Mouse (Mus musculus): ENCODE data around the gene Lamtor1. TPM values are rescaled to one million over a fixed set of nuclear protein-coding genes. Genes with fewer than 3 reads are reported as not detected.

Lamtor1 gene
- polyA plus RNA-seq, 1 experiment from 2014 or later = 137 TPM

DNA sequence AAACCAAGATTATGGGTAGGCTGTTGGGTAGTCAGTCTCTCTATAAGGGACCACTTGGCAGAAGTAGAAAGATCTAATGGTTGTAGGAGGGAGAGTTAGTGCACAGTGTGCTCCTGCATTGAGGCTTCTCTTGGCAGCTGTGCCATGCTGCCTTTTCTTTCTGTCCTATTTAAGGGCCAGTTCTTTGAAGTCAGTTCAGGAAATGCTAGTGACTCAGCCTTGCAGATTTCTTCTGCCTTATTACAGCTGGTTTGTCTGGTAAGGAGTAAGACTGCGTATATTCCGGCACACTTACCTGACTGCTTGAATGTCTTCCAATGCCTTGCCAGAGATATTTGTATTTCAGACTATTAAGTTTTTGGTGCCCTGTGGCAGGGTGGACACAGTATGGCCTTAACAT lies 48.5 kb downstream of the Lamtor1 start:
- H3K9ac ChIP-seq (ENCODE audit: low read depth, low read length) = no peak overlapping the region
- no peak overlapping the region for H3K27ac ChIP-seq (ENCODE audit: low read depth, low read length)
- no peaks in the 10 kb centered on the region for H3K27me3 ChIP-seq (ENCODE audit: control insufficient read depth, insufficient read depth, low read length)
- H3K9me3 ChIP-seq (replicated peaks; ENCODE audit: control insufficient read depth, low read length) = no peaks in the 10 kb centered on the region
- no peak for ATAC-seq (replicated peaks; ENCODE audit: insufficient number of reproducible peaks, low FRiP score, low TSS enrichment)
- no peaks in the 10 kb centered on the region for H3K4me1 ChIP-seq (ENCODE audit: control insufficient read depth, insufficient read depth, low read length)
- WGBS (ENCODE audit: insufficient replicate concordance) = 95% methylated on average over 2 of the region's 2 CpGs
- H3K4me2 ChIP-seq = no peak overlapping the region
- H3K4me3 ChIP-seq (ENCODE audit: low read depth, low read length) = no peak overlapping the region
- H3K36me3 ChIP-seq (ENCODE audit: control insufficient read depth, insufficient read depth, low read length) = no peaks in the 10 kb centered on the region

GRCm38 (mm10) chr7:101955276-101955675 lies 49.6 kb downstream of the Lamtor1 start:
- Histone ChIP-seq H3K4me1 (ENCODE audit: control insufficient read depth, insufficient read depth, low read length) (0 out of 2 replicates have a peak, but pooled peaks cover 4% of the 10 kb centered on the region), H3K27ac (ENCODE audit: low read depth, low read length) (no peak overlapping the region), H3K4me2 (no peak overlapping the region), H3K9me3 (replicated peaks; ENCODE audit: control insufficient read depth, low read length) (no peaks in the 10 kb centered on the region), H3K4me3 (ENCODE audit: low read depth, low read length) (no peak overlapping the region), H3K36me3 (ENCODE audit: control insufficient read depth, insufficient read depth, low read length) (no peaks in the 10 kb centered on the region), H3K9ac (ENCODE audit: low read depth, low read length) (no peak overlapping the region), H3K27me3 (ENCODE audit: control insufficient read depth, insufficient read depth, low read length) (no peaks in the 10 kb centered on the region)
- no peak for ATAC-seq (replicated peaks; ENCODE audit: insufficient number of reproducible peaks, low FRiP score, low TSS enrichment)
- 76% methylated on average over 2 of the region's 2 CpGs for WGBS (ENCODE audit: insufficient replicate concordance)

GRCm38 (mm10) chr7:101955862-101956261 lies 50.2 kb downstream of the Lamtor1 start:
- 55% methylated on average over 4 of the region's 4 CpGs for WGBS (ENCODE audit: insufficient replicate concordance)
- Histone ChIP-seq H3K36me3 (ENCODE audit: control insufficient read depth, insufficient read depth, low read length) (no peaks in the 10 kb centered on the region), H3K27me3 (ENCODE audit: control insufficient read depth, insufficient read depth, low read length) (no peaks in the 10 kb centered on the region), H3K4me2 (no peak overlapping the region), H3K27ac (ENCODE audit: low read depth, low read length) (no peak overlapping the region), H3K4me1 (ENCODE audit: control insufficient read depth, insufficient read depth, low read length) (0 out of 2 replicates have a peak, but pooled peaks cover 4% of the 10 kb centered on the region), H3K9ac (ENCODE audit: low read depth, low read length) (no peak overlapping the region), H3K9me3 (replicated peaks; ENCODE audit: control insufficient read depth, low read length) (no peaks in the 10 kb centered on the region), H3K4me3 (ENCODE audit: low read depth, low read length) (no peak overlapping the region)
- ATAC-seq (replicated peaks; ENCODE audit: insufficient number of reproducible peaks, low FRiP score, low TSS enrichment) = no peak

DNA sequence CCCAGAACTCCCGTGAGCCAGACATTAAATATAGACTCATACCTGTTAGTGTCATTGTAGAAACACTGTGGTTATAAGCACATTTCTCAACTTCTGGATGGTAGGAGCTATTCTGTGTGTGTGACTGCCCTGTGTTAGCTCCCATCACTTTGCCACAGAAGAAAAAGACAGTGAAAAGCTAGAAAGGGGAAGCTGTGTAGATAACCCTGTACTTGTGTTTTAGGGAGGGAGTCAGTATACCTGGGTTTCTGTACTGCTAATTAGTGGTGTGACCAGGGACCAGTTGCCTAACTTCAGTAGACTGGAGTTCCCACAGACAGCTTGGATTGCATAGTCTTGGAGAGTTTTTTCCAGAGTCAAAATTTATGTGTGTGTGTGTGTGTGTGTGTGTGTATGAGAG lies 50.8 kb downstream of the Lamtor1 start:
- no peaks in the 10 kb centered on the region for H3K27me3 ChIP-seq (ENCODE audit: control insufficient read depth, insufficient read depth, low read length)
- no peak for ATAC-seq (replicated peaks; ENCODE audit: insufficient number of reproducible peaks, low FRiP score, low TSS enrichment)
- H3K4me3 ChIP-seq (ENCODE audit: low read depth, low read length) = no peak overlapping the region
- H3K27ac ChIP-seq (ENCODE audit: low read depth, low read length) = no peak overlapping the region
- H3K4me1 ChIP-seq (ENCODE audit: control insufficient read depth, insufficient read depth, low read length) = 0 out of 2 replicates have a peak, but pooled peaks cover 4% of the 10 kb centered on the region
- H3K9me3 ChIP-seq (replicated peaks; ENCODE audit: control insufficient read depth, low read length) = no peaks in the 10 kb centered on the region
- WGBS (ENCODE audit: insufficient replicate concordance) = 81% methylated on average over 1 of the region's 1 CpGs
- H3K36me3 ChIP-seq (ENCODE audit: control insufficient read depth, insufficient read depth, low read length) = no peaks in the 10 kb centered on the region
- H3K4me2 ChIP-seq = no peak overlapping the region
- no peak overlapping the region for H3K9ac ChIP-seq (ENCODE audit: low read depth, low read length)

GRCm38 (mm10) chr7:101956911-101957310 lies 51.2 kb downstream of the Lamtor1 start:
- no peak overlapping the region for H3K4me2 ChIP-seq
- no peaks in the 10 kb centered on the region for H3K36me3 ChIP-seq (ENCODE audit: control insufficient read depth, insufficient read depth, low read length)
- H3K4me1 ChIP-seq (ENCODE audit: control insufficient read depth, insufficient read depth, low read length) = 0 out of 2 replicates have a peak, but pooled peaks cover 4% of the 10 kb centered on the region
- no peaks in the 10 kb centered on the region for H3K27me3 ChIP-seq (ENCODE audit: control insufficient read depth, insufficient read depth, low read length)
- ATAC-seq (replicated peaks; ENCODE audit: insufficient number of reproducible peaks, low FRiP score, low TSS enrichment) = no peak
- H3K9ac ChIP-seq (ENCODE audit: low read depth, low read length) = no peak overlapping the region
- 86% methylated on average over 5 of the region's 5 CpGs for WGBS (ENCODE audit: insufficient replicate concordance)
- H3K9me3 ChIP-seq (replicated peaks; ENCODE audit: control insufficient read depth, low read length) = no peaks in the 10 kb centered on the region
- H3K27ac ChIP-seq (ENCODE audit: low read depth, low read length) = no peak overlapping the region
- no peak overlapping the region for H3K4me3 ChIP-seq (ENCODE audit: low read depth, low read length)

GRCm38 (mm10) chr7:101962829-101963228 lies 57.1 kb downstream of the Lamtor1 start:
- no peak overlapping the region for H3K4me2 ChIP-seq
- H3K4me1 ChIP-seq (ENCODE audit: control insufficient read depth, insufficient read depth, low read length) = 0 out of 2 replicates have a peak, but pooled peaks cover 6% of the 10 kb centered on the region
- H3K9ac ChIP-seq (ENCODE audit: low read depth, low read length) = no peak overlapping the region
- ATAC-seq (replicated peaks; ENCODE audit: insufficient number of reproducible peaks, low FRiP score, low TSS enrichment) = no peak
- WGBS (ENCODE audit: insufficient replicate concordance) = 90% methylated on average over 2 of the region's 2 CpGs
- H3K27ac ChIP-seq (ENCODE audit: low read depth, low read length) = no peak overlapping the region
- no peaks in the 10 kb centered on the region for H3K36me3 ChIP-seq (ENCODE audit: control insufficient read depth, insufficient read depth, low read length)
- H3K9me3 ChIP-seq (replicated peaks; ENCODE audit: control insufficient read depth, low read length) = no peaks in the 10 kb centered on the region
- no peak overlapping the region for H3K4me3 ChIP-seq (ENCODE audit: low read depth, low read length)
- no peaks in the 10 kb centered on the region for H3K27me3 ChIP-seq (ENCODE audit: control insufficient read depth, insufficient read depth, low read length)

GRCm38 (mm10) chr7:101963621-101964020 lies 57.9 kb downstream of the Lamtor1 start:
- ATAC-seq (replicated peaks; ENCODE audit: insufficient number of reproducible peaks, low FRiP score, low TSS enrichment) = no peak
- 91% methylated on average over 2 of the region's 2 CpGs for WGBS (ENCODE audit: insufficient replicate concordance)
- no peak overlapping the region for H3K27ac ChIP-seq (ENCODE audit: low read depth, low read length)

GRCm38 (mm10) chr7:101964551-101964950 lies 58.8 kb downstream of the Lamtor1 start:
- 83% methylated on average over 4 of the region's 4 CpGs for WGBS (ENCODE audit: insufficient replicate concordance)
- Histone ChIP-seq H3K4me3 (ENCODE audit: low read depth, low read length) (no peak overlapping the region), H3K9ac (ENCODE audit: low read depth, low read length) (no peak overlapping the region), H3K27ac (ENCODE audit: low read depth, low read length) (no peak overlapping the region), H3K9me3 (replicated peaks; ENCODE audit: control insufficient read depth, low read length) (no peaks in the 10 kb centered on the region), H3K4me2 (no peak overlapping the region), H3K27me3 (ENCODE audit: control insufficient read depth, insufficient read depth, low read length) (no peaks in the 10 kb centered on the region), H3K36me3 (ENCODE audit: control insufficient read depth, insufficient read depth, low read length) (no peaks in the 10 kb centered on the region), H3K4me1 (ENCODE audit: control insufficient read depth, insufficient read depth, low read length) (peaks cover 17% of the 10 kb centered on the region)
- no peak for ATAC-seq (replicated peaks; ENCODE audit: insufficient number of reproducible peaks, low FRiP score, low TSS enrichment)

More at GRCm38 (mm10) chr7:101963621-101964020, 57.9 kb downstream of the Lamtor1 start:
- Histone ChIP-seq H3K4me3 (ENCODE audit: low read depth, low read length) (no peak overlapping the region), H3K9me3 (replicated peaks; ENCODE audit: control insufficient read depth, low read length) (no peaks in the 10 kb centered on the region), H3K9ac (ENCODE audit: low read depth, low read length) (no peak overlapping the region), H3K36me3 (ENCODE audit: control insufficient read depth, insufficient read depth, low read length) (no peaks in the 10 kb centered on the region), H3K4me1 (ENCODE audit: control insufficient read depth, insufficient read depth, low read length) (peaks cover 11% of the 10 kb centered on the region; the same call in 1 of the 2 replicates), H3K4me2 (no peak overlapping the region), H3K27me3 (ENCODE audit: control insufficient read depth, insufficient read depth, low read length) (no peaks in the 10 kb centered on the region)

DNA sequence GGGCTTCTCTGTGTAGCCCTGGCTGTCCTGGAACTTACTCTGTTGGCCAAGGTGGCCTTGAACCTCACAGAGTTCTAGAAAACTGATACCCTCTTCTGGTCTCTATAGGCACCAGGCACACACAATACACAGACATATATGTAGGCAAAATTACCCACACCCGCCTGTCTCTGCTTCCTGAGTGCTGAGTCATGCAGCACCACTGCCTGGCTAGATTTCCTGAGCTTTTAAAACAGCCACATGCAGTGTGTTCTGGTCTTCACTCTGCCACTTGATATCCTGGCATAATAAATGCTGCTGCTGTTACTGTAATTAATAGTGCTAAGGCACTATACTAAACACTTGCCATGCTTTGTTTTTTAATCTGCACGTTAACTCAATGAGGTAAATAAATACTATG lies 59.9 kb downstream of the Lamtor1 start:
- Histone ChIP-seq H3K9ac (ENCODE audit: low read depth, low read length) (no peak overlapping the region), H3K9me3 (replicated peaks; ENCODE audit: control insufficient read depth, low read length) (no peaks in the 10 kb centered on the region), H3K4me2 (no peak overlapping the region), H3K27ac (ENCODE audit: low read depth, low read length) (no peak overlapping the region), H3K36me3 (ENCODE audit: control insufficient read depth, insufficient read depth, low read length) (no peaks in the 10 kb centered on the region), H3K27me3 (ENCODE audit: control insufficient read depth, insufficient read depth, low read length) (no peaks in the 10 kb centered on the region), H3K4me3 (ENCODE audit: low read depth, low read length) (no peak overlapping the region), H3K4me1 (ENCODE audit: control insufficient read depth, insufficient read depth, low read length) (peaks cover 14% of the 10 kb centered on the region)
- 60% methylated on average over 2 of the region's 2 CpGs for WGBS (ENCODE audit: insufficient replicate concordance)
- ATAC-seq (replicated peaks; ENCODE audit: insufficient number of reproducible peaks, low FRiP score, low TSS enrichment) = no peak

Measured in heart, embryonic 11.5 days (tissue).